Mouse (Mus musculus) retina, adult 2 months (tissue): ENCODE data around the gene Lancl2.

Source experiments
- DNase-seq: peaks from one replicate; pipeline ENCODE4 v3.0.0-alpha.2; 2012; ENCODE audit warnings: low read depth, low spot score

Lancl2 gene

GRCm38 (mm10) chr6:57702376-57702742, at the start of gene Lancl2:
TSS of gene Lancl2 (plus strand) at chr6:57702540.
- DNase-seq: peak; percentile 18

- no peak for DNase-seq
Measured at GRCm38 (mm10) chr6:57661295-57661694, 41.0 kb upstream of the Lancl2 start.

GRCm38 (mm10) chr6:57684156-57684555, 18.2 kb upstream of the Lancl2 start:
- DNase-seq: no peak

GRCm38 (mm10) chr6:57691467-57692261, 10.7 kb upstream of the Lancl2 start, which contains the start of gene Pyurf:
TSS of gene Pyurf (minus strand) at chr6:57692078.
- DNase-seq: peak; percentile 78

- DNase-seq: no peak
Measured at GRCm38 (mm10) chr6:57693116-57693515, 9.2 kb upstream of the Lancl2 start.

GRCm38 (mm10) chr6:57701686-57702085, 654 bp upstream of the Lancl2 start:
- peak; percentile 9 for DNase-seq

GRCm38 (mm10) chr6:57702743-57703499, 581 bp downstream of the Lancl2 start:
- DNase-seq: peak; percentile 92

- DNase-seq: peak; percentile 4
Measured at GRCm38 (mm10) chr6:57703703-57704102, 1.4 kb downstream of the Lancl2 start.

GRCm38 (mm10) chr6:57706721-57707120, 4.4 kb downstream of the Lancl2 start:
- DNase-seq: no peak

GRCm38 (mm10) chr6:57711726-57712125, 9.4 kb downstream of the Lancl2 start:
- no peak for DNase-seq

GRCm38 (mm10) chr6:57721347-57721746, 19.0 kb downstream of the Lancl2 start:
- DNase-seq: no peak

- no peak for DNase-seq
Measured at GRCm38 (mm10) chr6:57742749-57743148, 40.4 kb downstream of the Lancl2 start.

- peak; percentile 23 for DNase-seq
Measured at GRCm38 (mm10) chr6:57743333-57743732, 41.0 kb downstream of the Lancl2 start.

- DNase-seq: no peak
Measured at GRCm38 (mm10) chr6:57744123-57744522, 41.8 kb downstream of the Lancl2 start.

GRCm38 (mm10) chr6:57744974-57745747, 42.8 kb downstream of the Lancl2 start:
- no peak for DNase-seq

- DNase-seq: no peak
Measured at GRCm38 (mm10) chr6:57745748-57746129, 43.4 kb downstream of the Lancl2 start.

- no peak for DNase-seq
Measured at GRCm38 (mm10) chr6:57753962-57754759, 51.8 kb downstream of the Lancl2 start.

GRCm38 (mm10) chr6:57763054-57763453, 60.7 kb downstream of the Lancl2 start:
- no peak for DNase-seq

- no peak for DNase-seq
Measured at GRCm38 (mm10) chr6:57765095-57765878, 62.9 kb downstream of the Lancl2 start.

- DNase-seq: no peak
Measured at GRCm38 (mm10) chr6:57766287-57766686, 63.9 kb downstream of the Lancl2 start.
